Mouse (Mus musculus): Measurements from ENCODE around the gene Olfr434. TPM values are rescaled to one million over a fixed set of nuclear protein-coding genes. Genes with fewer than 3 reads are reported as not detected.

The Olfr434 gene
- polyA plus RNA-seq, 1 experiment from 2014 or later = not detected

DNA sequence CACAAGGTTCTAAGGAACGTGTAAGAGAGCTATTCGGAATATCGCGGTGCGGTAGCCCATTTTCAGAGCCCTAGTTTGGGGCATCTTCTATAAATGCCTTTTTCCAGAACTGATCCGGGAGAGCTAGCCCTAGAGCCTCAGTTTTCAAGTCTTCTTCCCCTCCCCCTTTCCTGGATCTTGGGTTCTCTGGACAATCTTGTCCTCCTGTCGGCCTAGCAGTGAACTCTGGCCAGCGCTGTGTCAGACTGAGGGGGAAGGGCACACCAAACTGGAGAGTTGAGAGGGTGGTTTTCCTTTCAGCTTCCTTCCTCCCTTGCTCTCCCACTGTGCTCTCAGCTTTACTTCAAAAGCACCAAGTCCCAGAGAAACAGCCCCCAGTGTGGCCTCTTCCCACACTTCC is 53.5 kb downstream of the Olfr434 start:
- ATAC-seq (ENCODE audit: low FRiP score, low TSS enrichment) (peak; percentile 7; the same call in 1 of the 2 replicates), DNase-seq (peak; percentile 35)
- WGBS = 9% methylated on average over 8 of the region's 8 CpGs
- Histone ChIP-seq H3K4me3 (replicated peaks; ENCODE audit: low read depth, low read length) (peak overlapping the region; percentile 46; the same call in 1 of the 2 replicates), H3K27ac (replicated peaks; ENCODE audit: low read depth, low read length) (no peak overlapping the region), H3K4me1 (ENCODE audit: control insufficient read depth, insufficient read depth, low read length) (peaks cover 13% of the 10 kb centered on the region), H3K36me3 (ENCODE audit: control insufficient read depth, insufficient read depth, low read length) (no peaks in the 10 kb centered on the region), H3K4me2 (ENCODE audit: low read length) (peak overlapping the region; percentile 87), H3K9me3 (ENCODE audit: control insufficient read depth, low read length) (no peaks in the 10 kb centered on the region), H3K9ac (replicated peaks; ENCODE audit: low read length) (no peak overlapping the region; the same call in 1 of the 2 replicates), H3K27me3 (ENCODE audit: control insufficient read depth, insufficient read depth, low read length) (peaks cover 23% of the 10 kb centered on the region; the same call in 1 of the 2 replicates)

Other genes starting within 250 kb of the Olfr434 start
- gene Olfr441, start 106.7 kb upstream of the Olfr434 start, polyA plus RNA-seq (2014; fragmentation: Nextera tagmentation; extraction: Ambion mirVana) = not detected in 2 replicates
- 0.05 TPM in 1 of 2 replicates, not detected in the other for gene Olfr237-ps1, start 66.5 kb upstream of the Olfr434 start, polyA plus RNA-seq (2014; fragmentation: Nextera tagmentation; extraction: Ambion mirVana)
- not detected in 2 replicates for gene Olfr437, start 49.7 kb upstream of the Olfr434 start, polyA plus RNA-seq (2014; fragmentation: Nextera tagmentation; extraction: Ambion mirVana)
- gene Olfr13, start 40.9 kb upstream of the Olfr434 start, polyA plus RNA-seq (2014; fragmentation: Nextera tagmentation; extraction: Ambion mirVana) = not detected in 2 replicates
- not detected in 2 replicates for gene Olfr435, start 15.9 kb upstream of the Olfr434 start, polyA plus RNA-seq (2014; fragmentation: Nextera tagmentation; extraction: Ambion mirVana)
- gene Olfr47, start 18.5 kb downstream of the Olfr434 start, polyA plus RNA-seq (2014; fragmentation: Nextera tagmentation; extraction: Ambion mirVana) = not detected in 2 replicates
- 0.89 and 2.6 TPM in 2 replicates for gene Arhgef5, start 52.6 kb downstream of the Olfr434 start, polyA plus RNA-seq (2014; fragmentation: Nextera tagmentation; extraction: Ambion mirVana)
- not detected in 2 replicates for gene Nobox, start 96.5 kb downstream of the Olfr434 start, polyA plus RNA-seq (2014; fragmentation: Nextera tagmentation; extraction: Ambion mirVana)